Mouse (Mus musculus): ENCODE data around the gene Armcx5.
"Not testable (repeated sequence)": the region's sequence is repeated elsewhere in the genome, so short reads cannot be mapped to it uniquely, and the experiment has no call there.

Armcx5 gene

DNA sequence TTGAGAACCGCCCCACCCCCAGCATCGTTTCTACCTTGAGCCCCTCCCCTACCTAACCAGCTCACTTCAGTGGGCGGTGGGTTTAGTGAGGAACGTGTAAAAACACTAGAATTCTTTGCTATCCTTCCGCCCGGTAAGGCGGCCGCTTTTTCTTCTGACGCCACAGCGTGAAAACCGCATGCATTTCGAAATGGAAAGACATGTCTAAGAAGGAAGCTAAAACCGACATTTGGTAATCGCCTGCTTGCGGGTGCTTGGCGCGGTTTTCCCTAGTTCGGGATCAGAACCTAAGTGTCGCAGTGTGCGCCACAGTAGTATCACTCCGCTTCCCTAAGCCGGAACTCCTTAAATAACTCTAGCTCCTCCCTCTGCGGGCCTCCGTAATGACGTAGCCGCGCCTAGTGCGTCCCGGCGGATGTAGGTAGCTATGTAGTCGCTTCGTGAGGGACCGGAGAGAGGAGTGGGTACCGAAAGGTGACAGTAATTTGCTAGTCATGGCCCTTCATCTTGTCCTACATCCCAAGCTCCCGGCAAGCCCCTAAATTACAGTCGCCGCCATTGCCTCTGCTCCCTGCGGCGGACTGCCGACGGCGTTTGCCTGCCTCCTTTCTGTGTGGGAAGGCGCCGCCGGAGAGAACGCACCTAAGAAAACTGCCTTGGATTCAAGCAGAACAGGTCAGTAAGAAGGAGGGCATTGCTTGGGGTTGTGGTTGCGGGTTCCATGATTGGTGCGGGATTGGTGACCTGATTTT lies at the start of gene Armcx5, which contains the start of gene Gprasp1:
Armcx5 (plus strand) TSS at position 430 of the 752 bp plus-strand sequence.
Gprasp1 (plus strand) TSS at position 430 of the 752 bp plus-strand sequence.
- DNase-seq = peak; percentile 89 to 91

DNA sequence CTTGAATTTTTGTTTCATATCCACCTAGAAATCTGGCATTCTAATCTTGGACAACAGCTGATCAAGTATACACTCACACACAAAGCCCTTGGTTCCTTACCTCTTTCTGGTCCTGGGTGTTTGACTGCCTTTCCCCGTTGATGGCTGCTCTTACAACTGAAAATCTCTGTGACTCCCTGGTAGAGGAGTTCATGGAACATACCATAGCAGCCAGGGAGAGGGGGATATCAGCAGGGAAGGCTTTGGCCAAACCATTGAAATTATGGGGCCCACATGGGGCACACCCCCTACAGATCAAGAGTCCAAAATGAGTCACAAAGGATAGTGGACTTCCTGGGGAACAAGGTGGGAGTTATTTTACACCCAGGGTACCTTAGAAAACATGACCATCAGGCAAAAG lies 48.9 kb upstream of the Armcx5 start, which contains the start of gene Tcp11x2:
Tcp11x2 (minus strand) TSS at position 158 of the 400 bp plus-strand sequence.
- DNase-seq = no peak

DNA sequence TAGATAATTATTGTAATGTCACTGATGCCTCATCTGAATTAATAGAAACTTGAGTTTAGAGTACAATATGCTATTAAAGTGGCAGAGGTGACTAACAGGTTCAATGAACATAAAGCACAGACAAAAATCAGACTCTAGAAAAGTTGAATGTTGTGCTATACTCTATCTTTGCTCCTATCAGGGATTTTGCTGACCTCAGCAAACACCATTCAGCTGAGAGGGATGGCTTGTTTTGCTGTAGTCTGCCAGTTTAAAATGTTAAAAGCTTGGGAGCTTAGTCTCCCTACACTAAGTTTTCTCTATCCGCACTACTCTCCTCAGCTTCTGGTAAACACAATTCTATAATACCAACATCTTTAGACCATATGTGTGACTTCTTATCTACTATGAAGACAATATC lies 39.4 kb upstream of the Armcx5 start:
- no peak for DNase-seq

DNA sequence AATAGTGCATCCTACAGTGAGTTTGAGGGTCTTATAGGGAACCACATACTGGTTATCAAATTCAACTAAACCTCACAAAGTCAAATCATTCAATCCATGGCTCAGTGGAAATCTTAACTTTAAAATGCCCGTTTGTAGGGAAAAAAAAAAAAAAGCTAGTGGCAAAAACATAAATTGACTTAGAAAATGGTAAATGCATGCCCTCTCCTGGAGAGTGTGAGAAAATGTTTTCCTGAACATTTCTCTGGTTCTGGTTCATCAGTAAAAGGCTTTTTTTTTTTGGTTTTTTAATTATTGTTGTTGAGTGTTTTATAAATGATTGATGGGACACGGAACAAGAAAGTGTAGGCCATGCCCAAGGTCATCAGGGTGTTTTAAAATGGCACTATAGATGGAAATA lies 38.2 kb upstream of the Armcx5 start:
- no peak for DNase-seq

DNA sequence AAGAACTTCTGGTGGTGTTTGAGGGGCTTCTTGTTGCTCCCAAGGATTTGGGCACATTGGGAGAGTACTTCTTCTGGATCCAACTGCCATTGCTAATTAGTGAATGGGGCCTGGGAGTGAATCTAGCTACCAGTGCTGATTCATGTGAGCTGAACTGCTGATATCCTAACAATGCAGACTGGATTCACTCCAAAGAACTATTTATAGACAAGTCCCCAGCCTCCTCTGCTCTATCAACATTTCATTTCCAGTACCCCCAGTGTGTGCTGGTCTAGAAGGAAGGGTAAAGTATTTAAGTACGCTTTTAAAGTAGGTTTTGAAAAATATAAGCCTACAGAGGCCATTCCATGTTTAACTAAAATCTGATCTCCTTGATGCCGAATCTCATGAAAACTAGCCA lies 29.7 kb upstream of the Armcx5 start:
- no peak for DNase-seq

DNA sequence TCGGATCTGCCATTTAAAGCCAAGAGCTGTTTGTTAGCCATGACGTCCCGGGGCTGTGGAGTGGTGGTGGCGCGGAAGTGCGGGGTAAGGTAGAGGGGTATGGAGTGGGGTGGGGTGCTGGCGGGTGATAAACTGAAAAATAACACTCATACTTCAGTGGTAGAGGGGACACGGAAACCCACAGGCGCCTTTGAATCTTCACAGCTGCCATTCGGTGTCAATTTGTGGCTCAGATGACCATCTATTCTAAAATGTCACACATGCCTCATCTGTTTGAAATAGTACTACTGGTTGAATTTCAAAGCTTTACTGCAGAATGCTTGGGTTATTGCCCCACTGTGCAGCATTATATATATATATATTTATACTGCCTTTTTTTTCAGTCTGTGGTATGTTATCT lies 17.4 kb upstream of the Armcx5 start, which contains the start of gene Tmsb15a:
Tmsb15a (minus strand) TSS at position 101 of the 400 bp plus-strand sequence.
- DNase-seq = no peak

DNA sequence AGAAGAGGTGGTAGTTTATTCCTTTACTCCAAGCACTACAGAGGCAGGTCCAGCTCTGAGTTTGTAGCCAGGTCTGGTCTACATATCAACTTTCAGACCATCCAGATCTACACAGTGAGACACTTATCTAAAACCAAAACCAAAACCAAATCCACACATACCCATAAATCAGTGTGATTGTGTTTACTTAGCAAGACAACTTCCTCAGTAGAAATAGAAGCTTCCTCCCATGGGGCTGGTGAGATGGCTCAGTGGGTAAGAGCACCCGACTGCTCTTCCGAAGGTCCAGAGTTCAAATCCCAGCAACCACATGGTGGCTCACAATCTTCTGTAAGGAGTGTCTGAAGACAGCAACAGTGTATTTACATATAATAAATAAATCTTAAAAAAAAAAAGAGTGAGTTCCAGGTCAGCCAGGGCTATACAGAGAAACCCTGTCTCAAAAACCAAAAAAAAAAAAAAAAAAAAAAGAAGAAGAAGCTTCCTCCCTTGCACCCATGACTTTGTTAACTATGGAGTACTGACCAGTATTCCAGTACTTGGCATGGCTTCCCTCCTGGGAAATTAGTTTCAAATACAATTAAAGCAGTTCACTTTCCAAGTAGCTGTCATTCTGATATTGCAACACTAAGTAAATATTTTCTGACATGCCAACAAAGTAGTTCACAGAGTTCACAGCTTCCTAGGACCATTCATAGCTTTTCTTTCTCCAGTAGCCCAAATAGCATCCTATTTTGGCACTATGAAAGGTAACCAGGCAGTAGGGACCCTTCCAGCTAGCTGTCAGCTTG lies 3.6 kb upstream of the Armcx5 start:
- no peak for DNase-seq

DNA sequence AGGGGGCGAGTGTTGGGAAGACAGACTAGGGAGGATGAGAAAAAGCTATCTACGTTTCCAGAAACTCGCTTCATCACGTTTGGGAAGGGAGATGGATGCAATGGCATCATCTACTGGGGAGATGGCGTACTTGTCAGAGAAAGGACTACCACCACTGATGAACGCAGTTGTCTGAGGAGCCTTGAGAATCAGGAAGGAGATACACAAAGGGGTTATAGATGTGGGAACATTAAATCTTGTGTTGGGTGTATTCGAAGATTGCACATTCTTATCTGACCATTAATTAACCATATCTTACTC lies 473 bp downstream of the Armcx5 start:
- DNase-seq = no peak

DNA sequence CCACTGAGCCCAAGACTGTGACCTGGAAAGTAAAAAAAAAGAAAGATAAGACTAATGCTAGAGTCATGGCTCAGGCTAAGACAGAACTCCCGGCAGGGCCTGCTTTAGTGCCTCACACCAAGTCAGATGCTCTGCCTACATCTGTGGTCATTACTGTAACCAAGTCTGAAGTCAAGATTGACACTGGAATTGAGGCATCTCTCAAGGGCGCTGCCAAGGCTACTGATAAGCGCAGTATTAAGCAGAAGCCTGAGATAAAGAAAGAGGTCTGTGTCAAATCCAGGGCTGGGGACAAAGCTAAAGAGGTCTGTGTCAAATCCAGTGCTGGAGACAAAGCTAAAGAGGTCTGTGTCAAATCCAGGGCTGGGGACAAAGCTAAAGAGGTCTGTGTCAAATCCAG lies 2.8 kb downstream of the Armcx5 start:
- DNase-seq = not testable (repeated sequence)

DNA sequence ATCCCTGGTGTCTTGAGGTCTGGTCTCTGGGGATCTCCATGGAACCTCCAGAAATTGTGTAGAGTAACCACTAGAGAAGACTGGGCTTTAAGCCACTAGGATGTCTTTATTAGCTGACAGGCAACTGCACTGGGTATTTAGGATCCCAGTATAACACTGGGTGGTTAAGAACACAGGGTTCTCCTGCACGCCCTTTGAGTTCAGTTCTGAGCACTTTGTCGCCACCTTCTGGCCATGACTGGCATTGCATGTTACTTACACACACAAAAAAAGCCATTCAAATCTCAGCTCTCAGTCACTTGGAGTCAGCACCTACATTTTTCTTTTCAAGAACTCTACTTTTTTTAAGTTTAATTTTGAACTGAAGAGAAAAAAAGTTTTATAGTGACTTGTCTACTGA lies 10.3 kb downstream of the Armcx5 start:
- peak; percentile 82 to 84 for DNase-seq

DNA sequence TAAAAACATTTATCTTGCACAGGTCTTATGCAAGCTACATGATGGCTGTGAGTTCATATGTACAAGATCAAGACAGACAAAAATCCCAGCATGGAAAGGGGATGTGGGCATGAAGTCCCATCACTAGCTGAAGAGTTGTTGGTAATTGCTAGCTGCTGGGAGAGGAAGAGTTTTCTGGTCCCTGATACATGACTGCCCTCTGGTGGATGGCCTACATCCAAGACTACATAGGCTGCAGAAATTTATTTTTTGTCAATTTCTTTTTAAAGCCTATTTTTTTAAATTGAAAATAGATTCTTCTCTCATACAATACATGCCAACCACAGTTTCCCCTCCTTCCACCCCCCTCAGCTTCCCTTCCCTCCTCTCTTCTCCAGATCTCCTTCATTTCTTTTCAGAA lies 19.2 kb downstream of the Armcx5 start:
- DNase-seq = peak; percentile 33 to 58

DNA sequence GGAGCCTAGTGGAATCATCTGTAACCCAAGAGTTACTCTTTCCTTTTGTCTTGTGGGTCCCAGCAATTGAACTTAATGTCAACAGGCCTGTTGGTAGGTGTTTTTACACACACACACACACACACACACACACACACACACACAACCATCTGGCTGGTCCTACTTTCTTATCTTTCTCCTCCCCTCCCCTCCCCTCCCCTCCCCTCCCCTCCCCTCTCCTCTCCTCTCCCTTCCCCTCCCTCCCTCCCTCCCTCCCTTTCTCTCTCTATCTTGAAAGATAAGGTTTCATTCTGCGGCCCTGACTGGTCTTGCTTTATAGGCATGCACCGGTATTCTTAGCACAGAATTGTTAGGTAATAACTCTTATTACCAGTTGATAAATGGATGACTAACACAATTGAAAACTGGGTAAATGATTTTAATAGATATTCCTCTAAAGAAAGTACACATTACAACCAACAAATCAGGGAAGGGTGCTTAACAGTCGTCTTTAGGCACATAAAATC lies 25.6 kb downstream of the Armcx5 start:
- DNase-seq = no peak

DNA sequence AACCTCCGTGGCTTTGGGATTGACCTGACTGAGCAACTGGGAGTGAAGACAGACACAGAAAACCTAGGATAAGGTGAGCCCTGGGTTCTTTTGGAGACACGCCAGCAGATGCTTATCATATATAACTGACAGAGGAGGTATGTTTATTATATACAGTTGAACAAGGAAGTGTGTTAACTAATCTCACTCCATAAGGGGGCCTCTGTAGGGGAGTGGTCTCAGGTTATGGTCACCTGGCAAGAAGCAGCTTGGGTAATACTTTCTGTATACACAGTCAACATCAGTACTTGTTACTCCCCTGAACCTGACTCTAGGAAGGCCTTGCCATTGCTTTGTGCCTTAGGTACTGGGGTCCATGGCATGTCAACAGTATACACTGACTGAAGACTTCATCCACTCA lies 26.0 kb downstream of the Armcx5 start:
- DNase-seq = no peak

DNA sequence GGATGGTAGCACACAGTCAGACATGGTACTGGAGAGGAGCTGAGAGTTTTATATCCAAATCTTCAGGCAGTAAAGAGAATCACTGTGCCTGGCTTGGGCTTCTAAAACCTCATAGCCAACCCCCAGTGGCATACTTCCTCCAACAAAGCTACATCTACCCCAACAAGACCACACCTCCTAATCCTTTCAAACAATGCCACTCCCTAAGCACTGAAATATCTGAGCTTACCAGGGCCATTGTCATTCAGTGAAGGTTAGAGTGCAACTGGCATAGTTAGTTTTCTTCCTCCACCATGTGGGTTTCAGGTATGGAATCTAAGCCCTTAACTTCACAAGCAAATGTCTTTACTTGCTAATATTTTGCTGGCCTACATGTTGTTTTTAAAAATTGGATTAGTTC lies 49.0 kb downstream of the Armcx5 start:
- no peak for DNase-seq

DNA sequence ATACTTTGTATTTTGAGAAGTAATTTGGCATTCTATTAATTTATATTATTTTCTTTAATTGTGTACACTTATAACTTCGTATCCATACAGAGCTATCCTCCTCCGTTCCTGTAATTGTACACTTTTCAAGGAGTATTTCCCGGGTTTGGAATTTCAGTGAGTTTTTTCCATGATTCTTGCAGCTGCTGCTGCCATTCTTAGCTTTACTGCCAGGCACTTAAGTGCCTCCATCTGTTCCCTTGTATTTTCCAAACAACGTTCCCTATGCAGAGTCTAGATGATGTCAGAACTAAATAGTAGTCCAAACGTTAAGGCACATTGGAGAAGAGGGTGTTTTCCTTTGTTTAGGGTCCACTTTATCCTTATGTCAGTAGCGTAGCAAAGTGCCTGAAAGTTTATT lies 49.8 kb downstream of the Armcx5 start:
- DNase-seq = no peak

DNA sequence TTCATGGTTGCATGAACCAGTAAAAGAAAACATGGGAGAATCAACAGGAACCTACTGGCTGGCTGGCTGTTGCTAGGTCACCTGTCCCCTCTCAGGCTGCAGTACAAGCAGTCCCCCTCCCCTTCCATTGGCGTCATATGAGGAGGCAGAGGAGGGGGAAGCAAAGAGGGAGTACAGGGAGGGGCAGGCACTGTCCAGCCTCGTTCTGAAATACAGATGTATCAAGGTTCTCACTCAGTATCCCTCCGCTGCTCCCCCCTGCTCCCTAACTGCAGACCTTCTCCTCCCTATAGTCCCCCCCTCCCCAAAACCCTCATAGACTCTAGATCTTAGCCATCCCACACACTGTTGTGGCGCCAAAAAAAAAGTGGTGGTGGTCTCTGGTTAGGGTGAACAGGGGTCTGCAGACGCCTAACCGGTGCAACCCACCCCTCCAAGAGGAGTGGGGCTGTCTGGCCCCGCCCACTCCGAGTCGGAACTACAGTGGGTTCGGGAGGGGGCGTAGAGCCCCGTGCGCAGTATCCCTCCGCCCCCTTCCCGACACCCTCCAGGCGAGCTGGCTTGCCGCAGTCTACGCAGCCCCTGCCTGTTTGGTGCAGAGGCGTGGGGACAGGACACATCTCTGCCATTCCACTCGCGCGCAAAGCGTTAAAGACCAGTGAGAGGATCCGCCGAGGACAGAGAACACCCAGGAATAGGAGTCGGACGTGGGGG lies 53.2 kb downstream of the Armcx5 start:
- DNase-seq = peak; percentile 74 to 85

DNA sequence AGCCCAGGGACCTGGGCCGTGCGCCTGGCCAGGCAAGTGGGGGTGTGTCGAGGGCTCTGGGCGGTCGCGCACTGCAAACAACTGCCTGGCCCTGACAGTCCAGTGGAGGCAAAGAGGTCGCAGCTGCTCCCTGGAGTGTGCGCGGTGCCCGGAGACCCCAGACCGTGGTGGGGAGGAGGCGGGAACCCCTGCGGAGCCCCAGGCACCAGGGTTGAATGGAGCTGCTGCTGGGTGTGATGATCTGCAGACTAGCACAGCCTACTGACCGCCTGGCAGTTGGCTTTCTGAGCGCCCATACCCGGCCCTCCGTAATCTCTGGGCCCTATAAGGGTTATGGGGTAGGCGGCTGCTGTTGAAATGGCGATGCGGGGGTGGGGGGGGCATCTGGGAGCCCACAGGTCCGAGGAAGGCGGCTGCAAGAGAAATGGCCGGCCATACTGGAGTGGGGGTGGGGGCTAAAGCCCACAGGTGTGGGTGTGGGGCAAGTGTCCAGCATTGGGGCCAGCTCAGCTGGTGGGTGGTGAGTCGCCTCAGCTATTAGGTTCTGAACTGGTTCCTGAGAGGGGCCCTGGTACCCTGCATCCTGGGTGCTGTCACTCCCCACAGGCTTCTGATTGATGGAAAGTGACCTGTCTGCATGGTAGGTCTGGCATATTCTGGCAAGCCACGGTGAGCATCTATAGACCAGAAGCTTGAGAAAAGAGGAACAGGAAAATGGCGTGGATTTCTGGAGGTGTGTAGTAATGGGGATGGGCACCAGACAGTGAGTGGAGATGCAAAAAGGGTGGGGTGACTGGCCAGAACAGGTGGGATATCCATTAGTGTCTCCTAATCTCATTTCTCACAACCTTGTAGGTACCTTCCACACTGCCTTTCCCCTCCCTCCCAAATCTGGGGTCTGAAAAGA lies 54.0 kb downstream of the Armcx5 start:
- peak in 1 of 2 experiments; percentile 26 for DNase-seq

Measured in kidney, postnatal 4 days (tissue).